In genomic region chr13:38074404-38074803, GRCm38 (mm10) we compare ENCODE assay signal across 18 mouse cellular contexts. TPM values are rescaled to one million over a fixed set of nuclear protein-coding genes. Genes with fewer than 3 reads are reported as not detected.
DNase-seq lines count a peak whose midpoint lies in the region; ATAC-seq lines count a peak whose summit lies in the region.
"Had no signal": no experiment of that assay in that cellular context is flagged by ENCODE, and none has a peak within 500 bp of the region (broad histone marks: within the 10 kb centered on the region; RNA-seq: fewer than 3 reads in every experiment).

No protein-coding gene starts in this region.

- intact Hi-C loops in heart, postnatal 10 days (cut with DNase I), result loop anchor here (5.0 kb wide), 1 partner anchor 73 kb away; no protein-coding TSS in a partner anchor
- intact Hi-C loops in left cerebral cortex, postnatal 4 days (cut with DNase I), result no loop called here

- H3K27ac ChIP-seq in heart, embryonic 16.5 days (ENCODE audit: low read length), result peak overlapping the region; percentile 78
- H3K27ac ChIP-seq in intestine, embryonic 15.5 days, result no peak overlapping the region
- H3K27ac ChIP-seq in liver, embryonic 16.5 days (ENCODE audit: low read length), result peak overlapping the region; percentile 54
- H3K27ac ChIP-seq: embryonic facial prominence, embryonic 10.5 days; forebrain, embryonic 12.5 days; hindbrain, embryonic 14.5 days; kidney, postnatal 0 days had no signal

- no peaks in the 10 kb centered on the region for H3K27me3 ChIP-seq in heart, embryonic 16.5 days (ENCODE audit: control insufficient read depth, insufficient read depth, low read length)
- H3K27me3 ChIP-seq in intestine, embryonic 15.5 days (replicated peaks), result no peaks in the 10 kb centered on the region
- H3K27me3 ChIP-seq in liver, embryonic 16.5 days (ENCODE audit: control insufficient read depth, insufficient read depth, low read depth, low read length), result no peaks in the 10 kb centered on the region
- H3K27me3 ChIP-seq: forebrain, embryonic 12.5 days had no signal

- peak overlapping the region; percentile 44 for H3K9ac ChIP-seq in heart, embryonic 16.5 days (ENCODE audit: low read length)
- no peak overlapping the region for H3K9ac ChIP-seq in intestine, embryonic 15.5 days
- no peak overlapping the region for H3K9ac ChIP-seq in liver, embryonic 16.5 days (ENCODE audit: low read depth, low read length)
- H3K9ac ChIP-seq: forebrain, embryonic 12.5 days; hindbrain, embryonic 14.5 days had no signal

- no peaks in the 10 kb centered on the region for H3K9me3 ChIP-seq in heart, embryonic 16.5 days (replicated peaks; ENCODE audit: control insufficient read depth, low read length)
- no peaks in the 10 kb centered on the region for H3K9me3 ChIP-seq in intestine, embryonic 15.5 days
- H3K9me3 ChIP-seq in liver, embryonic 16.5 days (replicated peaks; ENCODE audit: control insufficient read depth, low read length), result no peaks in the 10 kb centered on the region
- H3K9me3 ChIP-seq: embryonic facial prominence, embryonic 10.5 days; forebrain, embryonic 12.5 days had no signal

- peak; percentile 53 for ATAC-seq in heart, embryonic 16.5 days (replicated peaks; ENCODE audit: extremely low read depth, insufficient read depth, low FRiP score)
- ATAC-seq in common myeloid progenitor, adult 5-6 weeks (replicated peaks; ENCODE audit: low read depth, poor library complexity, severe bottlenecking), result peak; percentile 34
- peak; percentile 20; the same call in 1 of the 2 replicates for ATAC-seq in intestine, embryonic 15.5 days
- peak; percentile 58 for ATAC-seq in liver, embryonic 16.5 days (ENCODE audit: low read depth)

- no peak overlapping the region for H3K4me2 ChIP-seq in heart, embryonic 16.5 days (ENCODE audit: low read depth, low read length)
- no peak overlapping the region for H3K4me2 ChIP-seq in intestine, embryonic 15.5 days (replicated peaks)
- H3K4me2 ChIP-seq in liver, embryonic 16.5 days (ENCODE audit: low read depth, low read length), result no peak overlapping the region
- H3K4me2 ChIP-seq: forebrain, embryonic 12.5 days; hindbrain, embryonic 14.5 days had no signal

- 15% methylated on average over 5 of the region's 5 CpGs for WGBS in heart, embryonic 16.5 days
- WGBS in intestine, embryonic 15.5 days, result 18% methylated on average over 5 of the region's 5 CpGs
- 7% methylated on average over 5 of the region's 5 CpGs for WGBS in liver, embryonic 16.5 days (ENCODE audit: insufficient replicate concordance)

- H3K36me3 ChIP-seq in heart, embryonic 16.5 days (ENCODE audit: control insufficient read depth, insufficient read depth), result no peaks in the 10 kb centered on the region
- H3K36me3 ChIP-seq in intestine, embryonic 15.5 days, result no peaks in the 10 kb centered on the region
- no peaks in the 10 kb centered on the region for H3K36me3 ChIP-seq in liver, embryonic 16.5 days (ENCODE audit: control insufficient read depth, insufficient read depth)
- H3K36me3 ChIP-seq: embryonic facial prominence, embryonic 10.5 days; forebrain, embryonic 12.5 days had no signal

- H3K4me3 ChIP-seq in heart, embryonic 16.5 days (ENCODE audit: low read length), result no peak overlapping the region
- H3K4me3 ChIP-seq in intestine, embryonic 15.5 days (replicated peaks), result no peak overlapping the region
- H3K4me3 ChIP-seq in liver, embryonic 16.5 days (ENCODE audit: low read depth, low read length), result no peak overlapping the region
- H3K4me3 ChIP-seq: embryonic facial prominence, embryonic 10.5 days; forebrain, embryonic 12.5 days; myocyte had no signal

- no peak for DNase-seq in heart, postnatal 10 days
- no peak for DNase-seq in left cerebral cortex, postnatal 4 days
- no peak for DNase-seq in lung, postnatal 36 days
- DNase-seq: adrenal gland, adult 2 months; cerebellum, adult 8-10 months; kidney, adult 18-20 months; layer of hippocampus, postnatal 36 days; midbrain, embryonic 14.5 days; retina, postnatal 1 day had no signal

- peaks cover 21% of the 10 kb centered on the region for H3K4me1 ChIP-seq in heart, embryonic 16.5 days (ENCODE audit: control insufficient read depth, insufficient read depth, low read length)
- peaks cover 10% of the 10 kb centered on the region for H3K4me1 ChIP-seq in intestine, embryonic 15.5 days (replicated peaks)
- H3K4me1 ChIP-seq in liver, embryonic 16.5 days (ENCODE audit: control insufficient read depth, low read depth, low read length), result peaks cover 7% of the 10 kb centered on the region
- H3K4me1 ChIP-seq: forebrain, embryonic 12.5 days had no signal

RNA-seq across cellular contexts. Expression of gene Cage1, which starts 37.5 kb away (rescaled TPM):
- 0.97 and 1.2 TPM in 2 replicates for polyA plus RNA-seq in heart, embryonic 16.5 days (2015; fragmentation: Nextera tagmentation; extraction: Ambion mirVana)
- 1 to 10 TPM; 1.6 to 2.4 TPM for total RNA-seq in heart, postnatal 10 days (2021)
- total RNA-seq in common myeloid progenitor, adult 5-6 weeks (2017), result 2.5 and 3.7 TPM in 2 replicates
- 0.62 and 0.89 TPM in 2 replicates for polyA plus RNA-seq in intestine, embryonic 15.5 days (2015; fragmentation: Nextera tagmentation; extraction: Ambion mirVana)
- 0.25 and 0.40 TPM in 2 replicates for polyA plus RNA-seq in liver, embryonic 16.5 days (2015; fragmentation: Nextera tagmentation; extraction: Ambion mirVana)
- total RNA-seq in left cerebral cortex, postnatal 4 days (2021), result 1 to 10 TPM; 3.6 to 3.8 TPM

RNA-seq across cellular contexts. Expression of gene Riok1, which starts 37.6 kb away (rescaled TPM):
- polyA plus RNA-seq in heart, embryonic 16.5 days (2015; fragmentation: Nextera tagmentation; extraction: Ambion mirVana), result 30.3 and 36.0 TPM in 2 replicates
- total RNA-seq in heart, postnatal 10 days (2021), result 10 to 100 TPM; 14.2 to 16.7 TPM
- total RNA-seq in common myeloid progenitor, adult 5-6 weeks (2017), result 107 and 121 TPM in 2 replicates
- 40.1 and 45.9 TPM in 2 replicates for polyA plus RNA-seq in intestine, embryonic 15.5 days (2015; fragmentation: Nextera tagmentation; extraction: Ambion mirVana)
- 18.1 and 18.8 TPM in 2 replicates for polyA plus RNA-seq in liver, embryonic 16.5 days (2015; fragmentation: Nextera tagmentation; extraction: Ambion mirVana)
- total RNA-seq in left cerebral cortex, postnatal 4 days (2021), result 10 to 100 TPM; 36.2 to 37.3 TPM
